ENCODE assay signal across 8 mouse cellular contexts in the genomic region with DNA sequence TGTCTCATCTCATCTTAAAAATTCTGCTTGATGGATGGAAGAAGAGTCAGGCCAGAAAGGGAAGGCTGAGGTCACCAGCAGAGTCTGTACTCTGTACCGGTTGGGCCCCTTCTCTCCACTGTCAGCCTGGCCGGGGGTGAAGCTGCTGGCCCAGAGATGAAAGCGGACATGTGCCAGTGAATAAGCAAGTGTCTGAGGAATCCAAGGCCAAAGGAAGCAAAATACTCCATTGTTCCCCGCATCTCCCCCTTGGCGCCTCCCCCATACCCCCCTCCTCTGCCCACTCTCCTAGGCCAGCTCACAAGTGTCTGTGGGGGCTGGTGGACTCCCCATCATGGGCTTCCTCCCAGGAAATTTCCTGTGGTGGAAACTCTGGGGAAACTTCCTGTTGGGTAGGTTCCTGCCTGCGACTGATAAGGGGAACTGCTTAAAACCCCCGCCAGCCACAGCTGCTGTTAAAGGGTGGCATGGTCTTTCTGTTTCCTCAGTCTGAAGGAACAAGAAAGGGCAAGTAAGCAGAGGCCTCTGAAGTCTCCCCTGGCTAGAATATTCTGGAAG.
DNase-seq lines count a peak whose midpoint lies in the region; ATAC-seq and TF ChIP-seq lines count a peak whose summit lies in the region.

No protein-coding gene starts in this region.

- H3K4me2 ChIP-seq in embryonic facial prominence, embryonic 13.5 days: no peak overlapping the region
- no peak overlapping the region for H3K4me2 ChIP-seq in limb, embryonic 11.5 days (ENCODE audit: low read depth, severe bottlenecking)
- no peak overlapping the region for H3K4me2 ChIP-seq in midbrain, embryonic 12.5 days (replicated peaks)

- no peak for TF ChIP-seq CTCF in testis, adult 2 months (IDR thresholded peaks at IDR 0.05; ENCODE audit: control insufficient read depth, insufficient read depth, insufficient replicate concordance, low read depth, low read length)

- no peaks in the 10 kb centered on the region for H3K9me3 ChIP-seq in embryonic facial prominence, embryonic 13.5 days
- no peaks in the 10 kb centered on the region for H3K9me3 ChIP-seq in limb, embryonic 11.5 days (ENCODE audit: control insufficient read depth, low read length)
- no peaks in the 10 kb centered on the region for H3K9me3 ChIP-seq in midbrain, embryonic 12.5 days

- no peak for TF ChIP-seq POLR2A in testis, adult 2 months (IDR thresholded peaks at IDR 0.05; ENCODE audit: control insufficient read depth, low read depth, low read length)

- peak; percentile 59 for DNase-seq in left cerebral cortex, postnatal 4 days
- no peak for DNase-seq in left cerebral cortex, adult 8-10 months (ENCODE audit: low spot score in 2 of 2)
- no peak for DNase-seq in limb, embryonic 11.5 days (ENCODE audit: low spot score)
- no peak for DNase-seq in layer of hippocampus, adult 9-10 months (ENCODE audit: low spot score)

- H3K4me1 ChIP-seq in embryonic facial prominence, embryonic 13.5 days: peaks cover 35% of the 10 kb centered on the region
- peaks cover 3% of the 10 kb centered on the region; the same call in 1 of the 2 replicates for H3K4me1 ChIP-seq in limb, embryonic 11.5 days (ENCODE audit: control insufficient read depth, insufficient read depth, low read length)
- peaks cover 18% of the 10 kb centered on the region for H3K4me1 ChIP-seq in midbrain, embryonic 12.5 days
- H3K4me1 ChIP-seq in testis, adult 2 months (ENCODE audit: control insufficient read depth, insufficient read depth, low read length): peaks cover 5% of the 10 kb centered on the region; the same call in 1 of the 2 replicates

- H3K4me3 ChIP-seq in embryonic facial prominence, embryonic 13.5 days: no peak overlapping the region
- H3K4me3 ChIP-seq in limb, embryonic 11.5 days (ENCODE audit: low read depth, low read length): no peak overlapping the region
- no peak overlapping the region for H3K4me3 ChIP-seq in midbrain, embryonic 12.5 days
- no peak overlapping the region for H3K4me3 ChIP-seq in testis, adult 2 months (ENCODE audit: control insufficient read depth, low read depth, low read length)

- H3K9ac ChIP-seq in embryonic facial prominence, embryonic 13.5 days: no peak overlapping the region
- H3K9ac ChIP-seq in limb, embryonic 11.5 days (ENCODE audit: low read length): no peak overlapping the region
- H3K9ac ChIP-seq in midbrain, embryonic 12.5 days (replicated peaks): no peak overlapping the region

- ATAC-seq in embryonic facial prominence, embryonic 13.5 days (ENCODE audit: insufficient number of reproducible peaks, insufficient read depth, low FRiP score, low TSS enrichment, low read depth): no peak
- peak; percentile 71 to 78 for ATAC-seq in hematopoietic stem cell, adult 5-6 weeks (replicated peaks in 1 of 2; ENCODE audit: insufficient read depth in 1 of 2, low FRiP score in 2 of 2, low TSS enrichment in 1 of 2, low read depth in 1 of 2, poor library complexity in 2 of 2, severe bottlenecking in 2 of 2)
- ATAC-seq in limb, embryonic 11.5 days (ENCODE audit: insufficient number of reproducible peaks, low FRiP score, low TSS enrichment, low read depth): peak; percentile 56; the same call in 1 of the 2 replicates
- ATAC-seq in midbrain, embryonic 12.5 days (ENCODE audit: low FRiP score, low read depth): peak; percentile 65

- intact Hi-C loops in left cerebral cortex, postnatal 4 days (cut with DNase I): no loop called here

- peak overlapping the region; percentile 45; the same call in 1 of the 2 replicates for H3K27ac ChIP-seq in embryonic facial prominence, embryonic 13.5 days
- H3K27ac ChIP-seq in limb, embryonic 11.5 days (replicated peaks; ENCODE audit: low read depth, low read length): no peak overlapping the region
- H3K27ac ChIP-seq in midbrain, embryonic 12.5 days (replicated peaks): peak overlapping the region; percentile 15; the same call in 1 of the 2 replicates
- H3K27ac ChIP-seq in testis, adult 2 months (ENCODE audit: control insufficient read depth, insufficient read depth, low read depth, low read length): peak overlapping the region; percentile 58

- no peaks in the 10 kb centered on the region for H3K27me3 ChIP-seq in embryonic facial prominence, embryonic 13.5 days
- no peaks in the 10 kb centered on the region for H3K27me3 ChIP-seq in limb, embryonic 11.5 days (ENCODE audit: control insufficient read depth, insufficient read depth, low read length)
- no peaks in the 10 kb centered on the region for H3K27me3 ChIP-seq in midbrain, embryonic 12.5 days
- H3K27me3 ChIP-seq in testis, adult 2 months (ENCODE audit: control insufficient read depth, insufficient read depth, low read length): no peaks in the 10 kb centered on the region

- 41% methylated on average over 7 of the region's 7 CpGs for WGBS in embryonic facial prominence, embryonic 13.5 days
- 56% methylated on average over 7 of the region's 7 CpGs for WGBS in limb, embryonic 11.5 days
- 43% methylated on average over 7 of the region's 7 CpGs for WGBS in midbrain, embryonic 12.5 days

- no peaks in the 10 kb centered on the region for H3K36me3 ChIP-seq in embryonic facial prominence, embryonic 13.5 days
- no peaks in the 10 kb centered on the region for H3K36me3 ChIP-seq in limb, embryonic 11.5 days (ENCODE audit: control insufficient read depth, insufficient read depth, low read length)
- H3K36me3 ChIP-seq in midbrain, embryonic 12.5 days: no peaks in the 10 kb centered on the region
- no peaks in the 10 kb centered on the region for H3K36me3 ChIP-seq in testis, adult 2 months (ENCODE audit: control insufficient read depth, insufficient read depth, low read length)
